Mouse (Mus musculus): ENCODE results near the gene Cgnl1.

DNA sequence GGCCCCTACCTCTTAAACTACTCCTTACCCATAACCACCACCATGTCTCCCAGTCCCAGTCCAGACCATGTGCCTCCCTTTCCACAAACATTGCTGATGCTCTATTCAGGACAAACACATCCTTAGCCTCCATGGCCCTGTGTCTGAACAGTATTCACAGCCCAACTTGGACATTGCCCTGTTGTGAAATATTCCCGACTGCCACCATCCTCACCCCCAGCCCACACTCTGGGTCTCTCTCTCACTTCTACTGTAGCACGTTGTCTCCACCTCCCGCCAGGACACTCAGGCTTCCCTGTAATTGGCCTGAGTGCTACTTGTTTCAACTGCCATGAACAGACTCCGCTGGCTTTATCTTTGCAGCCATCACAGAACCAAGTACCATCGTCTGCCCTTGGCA, 72.3 kb downstream of the Cgnl1 start:
- no peak for TF ChIP-seq POLR2A (IDR thresholded peaks at IDR 0.05; ENCODE audit: low read depth, low read length)
- TF ChIP-seq CTCF (IDR thresholded peaks at IDR 0.05; ENCODE audit: borderline replicate concordance, insufficient read depth, low read length), result no peak

Data from embryonic fibroblast, embryonic 13.5 days (primary cell).